Comparison of ENCODE assay signal across 26 mouse cellular contexts in the genomic region with DNA sequence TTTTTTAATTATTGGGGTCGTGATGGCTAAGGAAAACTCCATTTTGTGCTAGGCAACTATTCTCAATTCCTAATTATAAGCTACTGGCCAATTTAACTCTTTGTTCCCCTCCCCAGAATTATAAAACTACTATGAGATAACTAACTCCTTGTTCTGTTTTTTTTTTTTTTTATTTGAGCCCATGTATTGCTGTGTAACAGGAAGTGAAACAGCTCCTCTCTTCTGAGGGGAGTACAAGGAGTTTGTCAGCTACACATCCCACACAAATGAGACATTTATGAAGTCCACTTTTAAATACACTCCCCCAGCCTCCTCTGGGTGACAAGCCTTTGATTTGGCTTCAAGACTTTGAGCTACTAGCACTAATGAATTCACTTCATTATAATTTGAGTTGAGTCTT. TPM values are rescaled to one million over a fixed set of nuclear protein-coding genes. Genes with fewer than 3 reads are reported as not detected.
"Had no signal": no experiment of that assay in that cellular context is flagged by ENCODE, and none has a peak within 500 bp of the region (broad histone marks: within the 10 kb centered on the region; RNA-seq: fewer than 3 reads in every experiment).

No protein-coding gene starts in this region.

- H3K4me2 ChIP-seq: limb, embryonic 12.5 days; limb, embryonic 15.5 days; liver, embryonic 13.5 days; midbrain, embryonic 11.5 days had no signal

- H3K4me1 ChIP-seq: limb, embryonic 12.5 days; limb, embryonic 15.5 days; liver, embryonic 13.5 days had no signal

- DNase-seq: kidney, adult 11 months; kidney, adult 9 months; kidney, postnatal 25 days; left cerebral cortex, postnatal 4 days; liver, embryonic 13.5 days; lung, adult 2 months; lung, postnatal 14 days; lung, postnatal 4 days; midbrain, embryonic 14.5 days; right cerebral cortex, postnatal 25 days; spleen, adult 18-20 months; thymus, adult 18-20 months; thymus, postnatal 36 days had no signal

- H3K36me3 ChIP-seq: limb, embryonic 12.5 days; limb, embryonic 15.5 days; liver, embryonic 13.5 days had no signal

- H3K27ac ChIP-seq: kidney, postnatal 0 days; limb, embryonic 12.5 days; limb, embryonic 15.5 days; liver, embryonic 13.5 days had no signal

- H3K27me3 ChIP-seq: limb, embryonic 12.5 days; limb, embryonic 15.5 days; liver, embryonic 13.5 days had no signal

- H3K4me3 ChIP-seq: limb, embryonic 12.5 days; limb, embryonic 15.5 days; liver, embryonic 13.5 days had no signal

- H3K9ac ChIP-seq: limb, embryonic 12.5 days; limb, embryonic 15.5 days; liver, embryonic 13.5 days had no signal

- H3K9me3 ChIP-seq: limb, embryonic 12.5 days; limb, embryonic 15.5 days; liver, embryonic 13.5 days had no signal

RNA-seq across cellular contexts. Expression of gene Trim30c, which starts 2.1 kb away (rescaled TPM):
- total RNA-seq: left cerebral cortex, adult 8-10 months; left cerebral cortex, postnatal 14 days; left cerebral cortex, postnatal 4 days; megakaryocyte-erythroid progenitor cell, adult 5-6 weeks had no signal
- polyA plus RNA-seq: large intestine, adult 2 months; limb, embryonic 12.5 days; lung, adult 2 months; midbrain, postnatal 0 days; neural tube, embryonic 11.5 days; neural tube, embryonic 14.5 days; testis, adult 2 months had no signal

RNA-seq across cellular contexts. Expression of gene Trim30b, which starts 28.8 kb away (rescaled TPM):
- total RNA-seq: layer of hippocampus, postnatal 10 days; left cerebral cortex, postnatal 14 days; left cerebral cortex, postnatal 4 days; midbrain, postnatal 0 days had no signal
- polyA plus RNA-seq: limb, embryonic 12.5 days; midbrain, embryonic 11.5 days; neural tube, embryonic 11.5 days; neural tube, embryonic 14.5 days had no signal
